Mouse (Mus musculus): ENCODE data around the gene Eml4. TPM values are rescaled to one million over a fixed set of nuclear protein-coding genes. Genes with fewer than 3 reads are reported as not detected.

The Eml4 gene
- polyA plus RNA-seq, 1 experiment, result 4.2 TPM

- H3K27me3 ChIP-seq (ENCODE audit: control insufficient read depth, insufficient read depth, insufficient read length), result no peaks in the 10 kb centered on the region
- H3K79me2 ChIP-seq (ENCODE audit: control insufficient read depth, insufficient read depth), result no peaks in the 10 kb centered on the region
- no peak overlapping the region for H3ac ChIP-seq (ENCODE audit: control insufficient read depth, insufficient read length)
- H3K4me2 ChIP-seq (ENCODE audit: low read depth), result peak overlapping the region; percentile 79
- H3K36me3 ChIP-seq (ENCODE audit: control insufficient read depth, insufficient read depth), result no peaks in the 10 kb centered on the region
- peak overlapping the region; percentile 13 for H3K4me3 ChIP-seq
- peak; percentile 55 for TF ChIP-seq CEBPB (IDR thresholded peaks at IDR 0.05; ENCODE audit: insufficient read depth, poor library complexity, severe bottlenecking)
- no peak for TF ChIP-seq MYOD1 (IDR thresholded peaks at IDR 0.05; ENCODE audit: control insufficient read depth in 1 of 3, insufficient read length in 2 of 3, low read depth in 2 of 3)
Observed at GRCm38 (mm10) chr17:83323410-83324268, 27.1 kb upstream of the Eml4 start.

- Histone ChIP-seq H3ac (ENCODE audit: control insufficient read depth, insufficient read length) (no peak overlapping the region), H3K27me3 (ENCODE audit: control insufficient read depth, insufficient read depth, insufficient read length) (no peaks in the 10 kb centered on the region), H3K79me2 (ENCODE audit: control insufficient read depth, insufficient read depth) (no peaks in the 10 kb centered on the region), H3K4me2 (ENCODE audit: low read depth) (peak overlapping the region; percentile 79), H3K36me3 (ENCODE audit: control insufficient read depth, insufficient read depth) (no peaks in the 10 kb centered on the region), H3K4me3 (peak overlapping the region; percentile 13)
- TF ChIP-seq POLR2AphosphoS2 (IDR thresholded peaks at IDR 0.05; ENCODE audit: insufficient read length, low read depth) (no peak), MYOG (IDR thresholded peaks at IDR 0.05; ENCODE audit: control insufficient read depth in 1 of 3, insufficient read depth in 1 of 3, insufficient read length in 2 of 3, low read depth in 2 of 3) (peak in 1 of 3 experiments; percentile 2), POLR2A (IDR thresholded peaks at IDR 0.05; ENCODE audit: insufficient read length, low read depth) (no peak), SRF (IDR thresholded peaks at IDR 0.05; ENCODE audit: control insufficient read depth, insufficient read length, low read depth) (no peak), TCF3 (IDR thresholded peaks at IDR 0.05; ENCODE audit: insufficient read length, low read depth) (no peak), REST (IDR thresholded peaks at IDR 0.05; ENCODE audit: insufficient read depth, insufficient read length) (no peak), MAX (IDR thresholded peaks at IDR 0.05; ENCODE audit: low read depth) (no peak), MYOD1 (IDR thresholded peaks at IDR 0.05; ENCODE audit: control insufficient read depth in 1 of 3, insufficient read length in 2 of 3, low read depth in 2 of 3) (peak in 1 of 3 experiments; percentile 28)
Observed at GRCm38 (mm10) chr17:83324269-83324616, 26.5 kb upstream of the Eml4 start.

- Histone ChIP-seq H3ac (ENCODE audit: control insufficient read depth, insufficient read length) (no peak overlapping the region), H3K36me3 (ENCODE audit: control insufficient read depth, insufficient read depth) (no peaks in the 10 kb centered on the region), H3K79me2 (ENCODE audit: control insufficient read depth, insufficient read depth) (no peaks in the 10 kb centered on the region), H3K4me3 (no peak overlapping the region), H3K27me3 (ENCODE audit: control insufficient read depth, insufficient read depth, insufficient read length) (no peaks in the 10 kb centered on the region), H3K4me2 (ENCODE audit: low read depth) (no peak overlapping the region)
- TF ChIP-seq MYOD1 (IDR thresholded peaks at IDR 0.05; ENCODE audit: control insufficient read depth in 1 of 3, insufficient read length in 2 of 3, low read depth in 2 of 3) (no peak), SRF (IDR thresholded peaks at IDR 0.05; ENCODE audit: control insufficient read depth, insufficient read length, low read depth) (no peak), MYOG (IDR thresholded peaks at IDR 0.05; ENCODE audit: control insufficient read depth in 1 of 3, insufficient read depth in 1 of 3, insufficient read length in 2 of 3, low read depth in 2 of 3) (no peak), E2F4 (IDR thresholded peaks at IDR 0.05; ENCODE audit: insufficient read depth) (no peak), REST (IDR thresholded peaks at IDR 0.05; ENCODE audit: insufficient read depth, insufficient read length) (no peak), USF1 (IDR thresholded peaks at IDR 0.05; ENCODE audit: low read depth) (no peak), TCF3 (IDR thresholded peaks at IDR 0.05; ENCODE audit: insufficient read length, low read depth) (no peak), POLR2AphosphoS2 (IDR thresholded peaks at IDR 0.05; ENCODE audit: insufficient read length, low read depth) (no peak), TCF12 (IDR thresholded peaks at IDR 0.05; ENCODE audit: insufficient read depth, poor library complexity, severe bottlenecking) (no peak), CEBPB (IDR thresholded peaks at IDR 0.05; ENCODE audit: insufficient read depth, poor library complexity, severe bottlenecking) (no peak), POLR2A (IDR thresholded peaks at IDR 0.05; ENCODE audit: insufficient read length, low read depth) (no peak), MAX (IDR thresholded peaks at IDR 0.05; ENCODE audit: low read depth) (no peak)
Observed at GRCm38 (mm10) chr17:83335183-83335584, 15.5 kb upstream of the Eml4 start.

- no peaks in the 10 kb centered on the region for H3K27me3 ChIP-seq (ENCODE audit: control insufficient read depth, insufficient read depth, insufficient read length)
- no peak for TF ChIP-seq CEBPB (IDR thresholded peaks at IDR 0.05; ENCODE audit: insufficient read depth, poor library complexity, severe bottlenecking)
- no peak for TF ChIP-seq MAX (IDR thresholded peaks at IDR 0.05; ENCODE audit: low read depth)
- no peak for TF ChIP-seq MYOG (IDR thresholded peaks at IDR 0.05; ENCODE audit: control insufficient read depth in 1 of 3, insufficient read depth in 1 of 3, insufficient read length in 2 of 3, low read depth in 2 of 3)
- TF ChIP-seq TCF3 (IDR thresholded peaks at IDR 0.05; ENCODE audit: insufficient read length, low read depth), result no peak
- TF ChIP-seq POLR2AphosphoS2 (IDR thresholded peaks at IDR 0.05; ENCODE audit: insufficient read length, low read depth), result no peak
- no peak for TF ChIP-seq USF1 (IDR thresholded peaks at IDR 0.05; ENCODE audit: low read depth)
- TF ChIP-seq E2F4 (IDR thresholded peaks at IDR 0.05; ENCODE audit: insufficient read depth), result no peak
- TF ChIP-seq TCF12 (IDR thresholded peaks at IDR 0.05; ENCODE audit: insufficient read depth, poor library complexity, severe bottlenecking), result no peak
- TF ChIP-seq MYOD1 (IDR thresholded peaks at IDR 0.05; ENCODE audit: control insufficient read depth in 1 of 3, insufficient read length in 2 of 3, low read depth in 2 of 3), result no peak
- TF ChIP-seq POLR2A (IDR thresholded peaks at IDR 0.05; ENCODE audit: insufficient read length, low read depth), result no peak
- no peak for TF ChIP-seq SRF (IDR thresholded peaks at IDR 0.05; ENCODE audit: control insufficient read depth, insufficient read length, low read depth)
- TF ChIP-seq REST (IDR thresholded peaks at IDR 0.05; ENCODE audit: insufficient read depth, insufficient read length), result no peak
- H3K4me2 ChIP-seq (ENCODE audit: low read depth), result peak overlapping the region; percentile 13
Observed at GRCm38 (mm10) chr17:83337051-83337898, 13.5 kb upstream of the Eml4 start.

More at GRCm38 (mm10) chr17:83337051-83337898, 13.5 kb upstream of the Eml4 start:
- Histone ChIP-seq H3K36me3 (ENCODE audit: control insufficient read depth, insufficient read depth) (no peaks in the 10 kb centered on the region), H3ac (ENCODE audit: control insufficient read depth, insufficient read length) (no peak overlapping the region), H3K79me2 (ENCODE audit: control insufficient read depth, insufficient read depth) (no peaks in the 10 kb centered on the region), H3K4me3 (no peak overlapping the region)
